ENCODE assay signal across 8 mouse cellular contexts in the genomic region with DNA sequence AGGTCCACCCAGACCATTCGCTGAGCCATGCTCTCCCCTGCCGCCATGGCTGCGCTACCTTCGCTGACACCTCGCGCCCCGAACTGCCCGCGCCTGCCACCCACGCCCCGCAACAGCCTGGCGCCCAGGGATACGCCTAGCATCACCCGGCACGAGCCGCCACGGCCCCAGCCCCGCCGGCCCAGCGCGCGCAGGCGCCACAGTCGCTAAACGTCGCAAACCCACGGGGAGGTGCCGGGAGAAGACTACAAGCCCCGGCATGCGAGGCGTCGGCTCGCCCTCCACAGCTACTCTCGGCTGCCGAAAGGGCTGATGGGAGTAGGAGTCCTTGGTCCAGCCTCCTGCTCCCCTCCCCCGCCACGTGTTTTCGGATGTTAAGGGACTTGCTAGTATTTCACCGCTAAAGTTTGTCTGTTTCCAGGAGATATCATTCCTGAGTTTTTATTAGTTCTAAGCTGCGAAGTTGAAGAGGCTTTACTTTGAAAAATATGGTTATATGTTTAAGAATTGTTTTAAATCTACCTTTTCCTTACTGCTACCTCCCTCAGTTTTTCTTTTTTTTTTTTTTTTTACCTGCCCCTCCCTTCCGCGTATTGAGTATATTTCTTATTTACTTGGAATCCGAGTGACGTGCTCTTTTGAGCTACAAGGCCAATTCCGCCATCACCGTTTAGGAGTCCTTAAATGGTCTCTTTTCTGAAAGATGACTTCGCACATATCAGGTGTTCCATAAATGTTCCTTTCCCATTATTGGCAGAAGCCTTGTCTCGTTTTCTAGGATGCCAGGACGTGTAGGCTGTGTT. TPM values are rescaled to one million over a fixed set of nuclear protein-coding genes. Genes with fewer than 3 reads are reported as not detected.
DNase-seq lines count a peak whose midpoint lies in the region; ATAC-seq lines count a peak whose summit lies in the region.

A gene (minus strand): TSS at position 213 of the 803 bp plus-strand sequence.

- peak; percentile 94 for DNase-seq in adipocyte (ENCODE audit: low spot score)
- peak; percentile 97 for DNase-seq in embryo, embryonic 10 days (ENCODE audit: low spot score)
- peak; percentile 89 for DNase-seq in gastrocnemius, postnatal 10 days
- peak; percentile 98 for DNase-seq in induced T-regulatory cell, adult 2 months (ENCODE audit: low read depth)
- DNase-seq in left cerebral cortex, adult 9 months (ENCODE audit: low spot score in 2 of 2) = peak; percentile 83 to 96
- DNase-seq in right cerebral cortex, postnatal 14 days = peak; percentile 95
- DNase-seq in urinary bladder, postnatal 36 days (ENCODE audit: low spot score in 2 of 2) = peak; percentile 89 to 94

- peak; percentile 98 for ATAC-seq in megakaryocyte progenitor cell, adult 5-6 weeks (replicated peaks; ENCODE audit: poor library complexity)

RNA-seq across cellular contexts. Expression of the gene that starts here (rescaled TPM):
- 10 to 100 TPM; 57.9 to 62.4 TPM for total RNA-seq in gastrocnemius, postnatal 10 days (2021)
- 106 and 124 TPM in 2 replicates for total RNA-seq in megakaryocyte progenitor cell, adult 5-6 weeks (2015)
- 164 and 165 TPM in 2 replicates for total RNA-seq in megakaryocyte progenitor cell, adult 5-6 weeks (2017)

Comparison
In these comparisons a context has a peak if more than half of its experiments do, and no peak if none do; other contexts are left out.
1. Peak in every context shown above with its lines: DNase-seq and ATAC-seq.